Mouse (Mus musculus): ENCODE measurements at regions not wholly inside any gene's neighbourhood (a gene's known extent, or its start where the extent isn't known, plus 50 kb on each side); places are given as distances from the start of the nearest gene placed in this dataset.

GRCm38 (mm10) chr9:71058655-71059054 lies 106.6 kb upstream of the Lipc start:
- no peak overlapping the region for H3K27ac ChIP-seq (ENCODE audit: low read length)
- no peaks in the 10 kb centered on the region for H3K4me1 ChIP-seq (replicated peaks; ENCODE audit: control insufficient read depth, insufficient read depth, low read length)
- WGBS = 8% methylated on average over 3 of the region's 3 CpGs

DNA sequence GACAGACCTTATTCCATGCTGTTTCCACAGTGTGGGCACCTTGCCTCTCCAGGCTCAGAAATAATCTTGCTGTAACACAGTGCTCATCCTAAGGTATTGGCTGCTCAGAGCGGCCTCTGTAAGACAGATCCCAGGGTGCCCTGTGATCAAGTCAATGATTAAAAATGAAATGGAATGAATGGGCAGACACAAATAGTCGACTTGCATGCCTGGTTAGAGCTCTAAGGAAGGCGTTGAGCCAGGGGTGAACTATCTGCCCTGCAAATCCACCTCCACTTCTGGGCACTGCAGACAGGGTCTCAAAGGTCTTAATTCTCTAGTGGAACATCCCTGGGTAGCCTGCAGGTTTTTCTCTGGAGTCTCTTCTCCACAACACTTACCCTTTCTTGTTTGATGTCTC lies 104.8 kb upstream of the Lipc start:
- Histone ChIP-seq H3K9me3 (ENCODE audit: control insufficient read depth, low read length) (no peaks in the 10 kb centered on the region), H3K36me3 (ENCODE audit: control insufficient read depth, insufficient read depth, low read length) (no peaks in the 10 kb centered on the region), H3K4me2 (ENCODE audit: low read depth, low read length) (no peak overlapping the region), H3K4me1 (replicated peaks; ENCODE audit: control insufficient read depth, insufficient read depth, low read length) (no peaks in the 10 kb centered on the region), H3K27ac (ENCODE audit: low read length) (no peak overlapping the region), H3K4me3 (ENCODE audit: low read length) (no peak overlapping the region), H3K27me3 (ENCODE audit: control insufficient read depth, insufficient read depth, low read depth, low read length) (no peaks in the 10 kb centered on the region), H3K9ac (ENCODE audit: low read length) (no peak overlapping the region)
- WGBS = 71% methylated on average over 3 of the region's 3 CpGs
- no peak for ATAC-seq (ENCODE audit: low read depth)

More at GRCm38 (mm10) chr9:71058655-71059054, 106.6 kb upstream of the Lipc start:
- no peak overlapping the region for H3K9ac ChIP-seq (ENCODE audit: low read length)
- no peak for ATAC-seq (ENCODE audit: low read depth)
- H3K27me3 ChIP-seq (ENCODE audit: control insufficient read depth, insufficient read depth, low read depth, low read length) = no peaks in the 10 kb centered on the region
- H3K9me3 ChIP-seq (ENCODE audit: control insufficient read depth, low read length) = no peaks in the 10 kb centered on the region
- no peak overlapping the region for H3K4me3 ChIP-seq (ENCODE audit: low read length)
- H3K4me2 ChIP-seq (ENCODE audit: low read depth, low read length) = no peak overlapping the region
- H3K36me3 ChIP-seq (ENCODE audit: control insufficient read depth, insufficient read depth, low read length) = no peaks in the 10 kb centered on the region

DNA sequence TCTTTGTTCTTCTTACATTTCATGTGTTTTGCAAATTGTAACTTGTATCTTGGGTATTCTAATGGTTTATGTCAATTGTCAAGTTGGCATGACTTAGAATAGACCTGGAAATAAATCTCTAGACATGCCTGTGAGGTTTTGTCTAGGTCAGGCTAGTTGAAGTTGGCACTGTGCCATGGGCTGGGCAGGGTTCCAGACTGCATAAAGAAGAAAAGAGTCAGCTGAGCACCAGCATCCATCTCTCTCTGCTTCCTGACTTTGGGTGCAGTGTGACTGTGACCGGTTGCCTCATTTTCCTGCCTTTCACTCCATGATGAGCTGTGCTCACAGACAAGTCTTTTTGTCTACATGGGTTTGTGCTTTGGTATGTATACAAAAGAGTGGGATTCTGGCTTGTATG lies 91.9 kb upstream of the Lipc start:
- no peak overlapping the region for H3K4me3 ChIP-seq (ENCODE audit: low read length)
- no peaks in the 10 kb centered on the region for H3K27me3 ChIP-seq (ENCODE audit: control insufficient read depth, insufficient read depth, low read depth, low read length)
- H3K36me3 ChIP-seq (ENCODE audit: control insufficient read depth, insufficient read depth, low read length) = no peaks in the 10 kb centered on the region
- H3K9ac ChIP-seq (ENCODE audit: low read length) = no peak overlapping the region
- WGBS = 29% methylated on average over 1 of the region's 1 CpGs
- no peak overlapping the region for H3K27ac ChIP-seq (ENCODE audit: low read length)
- H3K4me2 ChIP-seq (ENCODE audit: low read depth, low read length) = no peak overlapping the region
- H3K4me1 ChIP-seq (replicated peaks; ENCODE audit: control insufficient read depth, insufficient read depth, low read length) = no peaks in the 10 kb centered on the region
- no peaks in the 10 kb centered on the region for H3K9me3 ChIP-seq (ENCODE audit: control insufficient read depth, low read length)
- ATAC-seq (ENCODE audit: low read depth) = peak; percentile 75

DNA sequence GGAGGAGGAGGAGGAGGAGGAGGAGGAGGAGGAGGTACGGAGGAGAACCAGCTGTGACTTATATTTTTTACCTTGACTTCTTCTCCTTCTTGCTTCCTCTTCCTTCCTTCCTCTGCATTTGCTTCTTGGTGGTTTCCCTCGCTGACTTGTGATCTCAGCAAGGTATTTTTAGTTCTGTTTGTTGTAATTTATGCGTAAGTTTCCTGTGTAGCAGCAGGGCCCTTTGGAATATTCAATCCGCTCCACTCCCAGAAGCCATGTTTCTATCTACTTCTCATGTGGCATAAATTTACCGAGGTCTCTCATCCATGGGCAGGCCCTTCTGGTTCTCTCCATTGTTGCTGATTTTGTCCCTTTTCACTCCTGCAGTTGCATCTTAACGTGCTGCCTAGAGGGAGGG lies 83.3 kb upstream of the Lipc start:
- WGBS = 74% methylated on average over 6 of the region's 6 CpGs
- Histone ChIP-seq H3K4me2 (ENCODE audit: low read depth, low read length) (no peak overlapping the region), H3K36me3 (ENCODE audit: control insufficient read depth, insufficient read depth, low read length) (no peaks in the 10 kb centered on the region), H3K9me3 (ENCODE audit: control insufficient read depth, low read length) (0 out of 2 replicates have a peak, but pooled peaks cover 2% of the 10 kb centered on the region), H3K4me3 (ENCODE audit: low read length) (no peak overlapping the region), H3K4me1 (replicated peaks; ENCODE audit: control insufficient read depth, insufficient read depth, low read length) (no peaks in the 10 kb centered on the region), H3K9ac (ENCODE audit: low read length) (no peak overlapping the region), H3K27me3 (ENCODE audit: control insufficient read depth, insufficient read depth, low read depth, low read length) (no peaks in the 10 kb centered on the region), H3K27ac (ENCODE audit: low read length) (no peak overlapping the region)
- ATAC-seq (ENCODE audit: low read depth) = no peak

- Histone ChIP-seq H3K36me3 (ENCODE audit: control insufficient read depth, insufficient read depth, low read length) (no peaks in the 10 kb centered on the region), H3K9me3 (ENCODE audit: control insufficient read depth, low read length) (no peaks in the 10 kb centered on the region), H3K9ac (ENCODE audit: low read length) (no peak overlapping the region), H3K4me3 (ENCODE audit: low read length) (no peak overlapping the region), H3K27ac (ENCODE audit: low read length) (no peak overlapping the region), H3K4me1 (replicated peaks; ENCODE audit: control insufficient read depth, insufficient read depth, low read length) (no peaks in the 10 kb centered on the region; the same call in 1 of the 2 replicates), H3K4me2 (ENCODE audit: low read depth, low read length) (no peak overlapping the region), H3K27me3 (ENCODE audit: control insufficient read depth, insufficient read depth, low read depth, low read length) (no peaks in the 10 kb centered on the region)
- no peak for ATAC-seq (ENCODE audit: low read depth)
Observed at GRCm38 (mm10) chr9:71032156-71032555, 80.1 kb upstream of the Lipc start.

DNA sequence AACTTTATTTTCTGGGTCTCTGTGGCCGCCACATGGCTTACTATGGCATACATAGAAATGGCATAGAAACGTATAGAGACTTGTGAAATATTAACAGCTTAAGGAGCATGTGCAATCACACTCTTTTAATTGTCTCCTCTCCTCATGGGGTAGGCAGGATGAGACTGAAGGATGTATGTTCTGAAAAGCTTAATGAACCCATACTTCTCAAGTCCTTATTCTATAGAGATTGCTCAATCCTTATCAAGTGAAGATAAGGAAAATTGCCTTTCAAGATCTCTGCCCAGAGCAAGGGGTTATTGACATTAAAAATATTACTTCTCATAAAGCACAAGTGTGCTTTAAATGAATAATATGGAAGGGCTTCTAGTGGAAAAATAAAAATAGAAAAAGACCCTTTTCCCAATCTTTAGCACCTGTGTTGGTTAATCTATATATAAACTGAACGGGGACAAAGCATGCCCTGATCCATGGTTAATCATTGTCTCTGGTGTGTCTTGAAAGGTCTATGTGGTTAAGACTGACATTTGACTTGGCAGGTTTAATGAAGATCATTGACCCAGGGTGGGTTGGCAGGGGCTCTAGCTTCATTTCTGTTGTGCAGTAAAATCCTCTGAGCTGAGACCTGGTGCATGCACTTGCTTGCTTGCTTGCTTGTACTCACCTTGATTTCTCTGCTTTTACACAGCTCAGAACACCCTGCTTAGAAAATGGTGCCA lies 78.3 kb upstream of the Lipc start:
- Histone ChIP-seq H3K4me2 (ENCODE audit: low read depth, low read length) (no peak overlapping the region), H3K27ac (ENCODE audit: low read length) (no peak overlapping the region), H3K27me3 (ENCODE audit: control insufficient read depth, insufficient read depth, low read depth, low read length) (no peaks in the 10 kb centered on the region), H3K9ac (ENCODE audit: low read length) (no peak overlapping the region), H3K9me3 (ENCODE audit: control insufficient read depth, low read length) (no peaks in the 10 kb centered on the region), H3K36me3 (ENCODE audit: control insufficient read depth, insufficient read depth, low read length) (no peaks in the 10 kb centered on the region), H3K4me1 (replicated peaks; ENCODE audit: control insufficient read depth, insufficient read depth, low read length) (no peaks in the 10 kb centered on the region; the same call in 1 of the 2 replicates), H3K4me3 (ENCODE audit: low read length) (no peak overlapping the region)
- WGBS = 36% methylated on average over 3 of the region's 3 CpGs
- no peak for ATAC-seq (ENCODE audit: low read depth)

DNA sequence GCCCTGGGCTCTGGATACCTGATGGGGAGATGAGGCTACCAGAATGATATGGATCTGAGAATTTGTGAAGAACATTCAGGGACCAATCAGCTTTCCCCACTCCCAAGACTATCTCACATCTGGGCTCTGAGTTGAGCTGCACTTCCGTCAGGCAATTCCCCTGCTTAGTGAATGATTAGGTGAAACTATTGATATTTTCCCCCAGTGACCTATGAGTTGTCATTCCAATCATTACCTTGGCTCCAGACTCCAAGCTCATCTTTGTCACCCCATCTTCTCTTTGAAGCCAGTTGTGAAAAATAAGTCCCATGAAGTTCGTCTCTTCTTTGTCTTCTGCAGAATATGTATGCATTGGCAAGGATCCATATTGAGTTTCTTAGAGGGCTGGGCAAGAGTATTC lies 76.1 kb upstream of the Lipc start:
- no peak for ATAC-seq (ENCODE audit: low read depth)
- Histone ChIP-seq H3K9ac (ENCODE audit: low read length) (no peak overlapping the region), H3K27me3 (ENCODE audit: control insufficient read depth, insufficient read depth, low read depth, low read length) (no peaks in the 10 kb centered on the region), H3K36me3 (ENCODE audit: control insufficient read depth, insufficient read depth, low read length) (no peaks in the 10 kb centered on the region), H3K9me3 (ENCODE audit: control insufficient read depth, low read length) (no peaks in the 10 kb centered on the region), H3K4me3 (ENCODE audit: low read length) (no peak overlapping the region), H3K4me2 (ENCODE audit: low read depth, low read length) (no peak overlapping the region), H3K4me1 (replicated peaks; ENCODE audit: control insufficient read depth, insufficient read depth, low read length) (no peaks in the 10 kb centered on the region; the same call in 1 of the 2 replicates), H3K27ac (ENCODE audit: low read length) (no peak overlapping the region)
- 36% methylated on average over 2 of the region's 2 CpGs for WGBS

- Histone ChIP-seq H3K27ac (ENCODE audit: low read length) (no peak overlapping the region), H3K9me3 (ENCODE audit: control insufficient read depth, low read length) (no peaks in the 10 kb centered on the region), H3K27me3 (ENCODE audit: control insufficient read depth, insufficient read depth, low read depth, low read length) (no peaks in the 10 kb centered on the region), H3K4me1 (replicated peaks; ENCODE audit: control insufficient read depth, insufficient read depth, low read length) (no peaks in the 10 kb centered on the region; the same call in 1 of the 2 replicates), H3K36me3 (ENCODE audit: control insufficient read depth, insufficient read depth, low read length) (no peaks in the 10 kb centered on the region), H3K9ac (ENCODE audit: low read length) (no peak overlapping the region), H3K4me2 (ENCODE audit: low read depth, low read length) (no peak overlapping the region), H3K4me3 (ENCODE audit: low read length) (no peak overlapping the region)
- ATAC-seq (ENCODE audit: low read depth) = no peak
- WGBS = 63% methylated on average over 2 of the region's 2 CpGs
Observed at GRCm38 (mm10) chr9:71027626-71028025, 75.6 kb upstream of the Lipc start.

DNA sequence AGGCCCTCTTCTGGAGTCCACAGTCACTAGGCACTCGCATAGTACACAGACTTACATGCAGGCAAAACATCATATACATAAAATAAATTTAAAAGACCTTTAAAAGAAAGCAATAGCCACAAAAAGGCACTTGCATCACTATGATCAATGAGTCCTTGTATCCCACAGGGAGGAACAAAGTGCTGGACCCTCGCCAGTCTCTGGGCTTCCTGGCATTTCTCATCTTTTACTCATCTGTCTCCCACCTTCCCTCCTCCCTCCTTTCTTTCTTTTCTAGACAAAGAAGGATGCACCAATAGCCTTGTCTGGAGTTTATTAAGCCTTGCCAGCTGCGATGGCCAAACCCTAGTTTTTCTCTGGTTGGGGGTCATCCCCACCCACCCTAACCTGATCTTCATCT lies 73.2 kb upstream of the Lipc start:
- H3K9ac ChIP-seq (ENCODE audit: low read length) = no peak overlapping the region
- no peaks in the 10 kb centered on the region for H3K9me3 ChIP-seq (ENCODE audit: control insufficient read depth, low read length)
- no peaks in the 10 kb centered on the region; the same call in 1 of the 2 replicates for H3K4me1 ChIP-seq (replicated peaks; ENCODE audit: control insufficient read depth, insufficient read depth, low read length)
- H3K4me2 ChIP-seq (ENCODE audit: low read depth, low read length) = no peak overlapping the region
- 66% methylated on average over 3 of the region's 3 CpGs for WGBS
- no peak overlapping the region for H3K4me3 ChIP-seq (ENCODE audit: low read length)
- no peak overlapping the region for H3K27ac ChIP-seq (ENCODE audit: low read length)
- no peaks in the 10 kb centered on the region for H3K27me3 ChIP-seq (ENCODE audit: control insufficient read depth, insufficient read depth, low read depth, low read length)
- H3K36me3 ChIP-seq (ENCODE audit: control insufficient read depth, insufficient read depth, low read length) = no peaks in the 10 kb centered on the region
- no peak for ATAC-seq (ENCODE audit: low read depth)

GRCm38 (mm10) chr9:71018206-71018605 lies 66.2 kb upstream of the Lipc start:
- ATAC-seq (ENCODE audit: low read depth) = no peak
- no peak overlapping the region for H3K4me2 ChIP-seq (ENCODE audit: low read depth, low read length)
- H3K27ac ChIP-seq (ENCODE audit: low read length) = no peak overlapping the region
- H3K4me3 ChIP-seq (ENCODE audit: low read length) = no peak overlapping the region
- no peak overlapping the region for H3K9ac ChIP-seq (ENCODE audit: low read length)
- no peaks in the 10 kb centered on the region for H3K27me3 ChIP-seq (ENCODE audit: control insufficient read depth, insufficient read depth, low read depth, low read length)
- WGBS = 84% methylated on average over 9 of the region's 9 CpGs
- H3K4me1 ChIP-seq (replicated peaks; ENCODE audit: control insufficient read depth, insufficient read depth, low read length) = no peaks in the 10 kb centered on the region
- no peaks in the 10 kb centered on the region for H3K9me3 ChIP-seq (ENCODE audit: control insufficient read depth, low read length)
- no peaks in the 10 kb centered on the region for H3K36me3 ChIP-seq (ENCODE audit: control insufficient read depth, insufficient read depth, low read length)
